Mouse (Mus musculus) spleen, adult 2 months (tissue): ENCODE data around the gene Gm11444. TPM values are rescaled to one million over a fixed set of nuclear protein-coding genes. Genes with fewer than 3 reads are reported as not detected.

ENCODE experiments used
- DNase-seq, 2 experiments: peaks; one replicate each; pipeline versions ENCODE4 v3.0.0 to v3.0.0-alpha.2; 2012 to 2021; ENCODE audit warnings: low spot score in 2 of 2, low read depth in 1 of 2
- H3K27ac ChIP-seq: fragments of 200-500 bp; 2 replicates; pipeline ENCODE4 v1.5.1; 2012; ENCODE audit warnings: low read length, inconsistent platforms; ENCODE audit not compliant: insufficient read depth
- H3K27me3 ChIP-seq: fragments of 200-500 bp; 2 replicates; pipeline ENCODE4 v1.6.1; 2012; ENCODE audit warnings: mild to moderate bottlenecking, moderate library complexity, low read length, inconsistent platforms; ENCODE audit not compliant: control insufficient read depth, insufficient read depth
- H3K36me3 ChIP-seq: fragments of 200-500 bp; 2 replicates; pipeline ENCODE4 v1.6.1; 2012; ENCODE audit warnings: mild to moderate bottlenecking, low read length, inconsistent platforms; ENCODE audit not compliant: control insufficient read depth, insufficient read depth
- H3K4me1 ChIP-seq: fragments of 200-500 bp; 2 replicates; pipeline ENCODE4 v1.6.1; 2011; ENCODE audit warnings: inconsistent platforms; ENCODE audit not compliant: control insufficient read depth, insufficient read depth, insufficient read length
- H3K4me3 ChIP-seq: fragments of 200-500 bp; 2 replicates; pipeline ENCODE4 v1.5.1; 2011; ENCODE audit warnings: mild to moderate bottlenecking, inconsistent platforms; ENCODE audit not compliant: insufficient read depth, insufficient read length; ENCODE audit errors: extremely low read depth
- CTCF ChIP-seq: fragments of 200-500 bp; IDR thresholded peaks from 2 replicates; pipeline ENCODE4 v1.5.1; 2011; ENCODE audit warnings: mild to moderate bottlenecking, inconsistent platforms; ENCODE audit not compliant: insufficient read depth, insufficient read length, insufficient replicate concordance; ENCODE audit errors: extremely low read depth
- POLR2A ChIP-seq: fragments of 200-500 bp; IDR thresholded peaks from 2 replicates; pipeline ENCODE4 v1.6.1; 2011; ENCODE audit warnings: low read depth, low read length, inconsistent platforms
- WGBS: fragments of 180-500 bp; shearing (Covaris S2); methylation state at CpG from one replicate; pipeline ENCODE4 v1.1.7; 2018; 5-methylcytosine and 5-hydroxymethylcytosine counted together
- polyA plus RNA-seq: library from polyadenylated mRNA; depleted of rRNA; stranded (reverse); fragments of >200 nt; gene quantifications from 2 replicates; pipeline ENCODE4 v1.2.3, GENCODE M21; 2012

Gm11444 gene
- polyA plus RNA-seq, 1 experiment, result not detected

DNA sequence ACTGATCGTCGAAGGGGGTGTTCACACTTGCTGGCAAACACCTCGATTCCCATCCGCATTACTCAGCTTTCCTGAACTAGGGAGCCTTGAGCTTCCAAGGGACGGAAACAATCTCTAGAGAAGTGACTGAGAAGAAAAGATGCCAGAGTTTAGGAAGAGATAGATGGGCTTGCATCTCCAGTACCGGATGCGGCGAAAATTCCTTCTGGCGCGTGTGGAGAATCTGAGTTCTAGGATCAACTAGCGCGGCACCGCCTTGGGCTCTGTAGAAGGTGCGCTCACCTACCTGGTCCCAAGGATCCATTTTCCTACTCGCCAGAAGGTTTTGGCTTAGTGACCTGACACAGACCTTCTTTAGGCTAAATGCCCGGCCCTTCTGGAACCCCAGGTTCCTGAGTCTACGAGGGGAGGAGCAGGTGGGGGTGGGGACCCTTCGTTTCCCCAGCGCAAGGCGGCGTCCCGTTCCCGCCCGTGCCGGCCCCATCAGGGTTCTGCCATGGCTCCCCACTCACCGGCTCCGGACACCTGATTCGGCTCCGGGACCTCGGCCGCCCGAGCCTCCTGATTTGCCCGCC, 18.4 kb downstream of the Gm11444 start:
- no peak overlapping the region for H3K27ac ChIP-seq
- H3K27me3 ChIP-seq, result peaks cover 46% of the 10 kb centered on the region
- no peak for TF ChIP-seq POLR2A
- TF ChIP-seq CTCF, result no peak
- 6% methylated on average over 33 of the region's 33 CpGs for WGBS
- H3K4me1 ChIP-seq, result peaks cover 2% of the 10 kb centered on the region; the same call in 1 of the 2 replicates
- H3K4me3 ChIP-seq, result no peak overlapping the region
- H3K36me3 ChIP-seq, result no peaks in the 10 kb centered on the region
- no peak for DNase-seq

DNA sequence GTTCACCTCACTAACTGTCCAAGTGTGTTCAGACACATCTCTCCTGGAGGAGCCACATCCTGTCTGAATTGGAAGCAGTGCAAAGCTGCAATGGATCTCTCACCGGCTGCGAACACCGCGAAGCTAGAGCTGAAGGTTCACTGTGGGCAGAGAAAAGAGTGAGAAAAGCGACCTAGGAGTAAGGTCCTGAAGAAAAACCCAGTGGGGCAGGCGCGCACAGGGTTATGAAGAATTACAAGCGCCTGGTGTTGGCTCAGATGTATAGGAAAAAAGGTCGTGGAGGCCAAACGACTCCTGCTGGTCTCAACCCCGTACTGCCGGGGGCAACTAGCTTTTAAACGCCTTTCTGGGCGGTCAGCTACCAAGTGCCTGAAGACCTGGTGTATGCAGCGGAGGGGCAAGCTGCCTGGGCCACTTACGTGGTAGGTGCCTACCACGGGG, 19.2 kb downstream of the Gm11444 start:
- 9% methylated on average over 17 of the region's 17 CpGs for WGBS
- H3K27me3 ChIP-seq, result peaks cover 43% of the 10 kb centered on the region
- TF ChIP-seq POLR2A, result no peak
- no peak for TF ChIP-seq CTCF
- DNase-seq, result no peak
- H3K36me3 ChIP-seq, result no peaks in the 10 kb centered on the region
- no peak overlapping the region for H3K4me3 ChIP-seq
- H3K4me1 ChIP-seq, result peaks cover 2% of the 10 kb centered on the region; the same call in 1 of the 2 replicates
- H3K27ac ChIP-seq, result no peak overlapping the region

DNA sequence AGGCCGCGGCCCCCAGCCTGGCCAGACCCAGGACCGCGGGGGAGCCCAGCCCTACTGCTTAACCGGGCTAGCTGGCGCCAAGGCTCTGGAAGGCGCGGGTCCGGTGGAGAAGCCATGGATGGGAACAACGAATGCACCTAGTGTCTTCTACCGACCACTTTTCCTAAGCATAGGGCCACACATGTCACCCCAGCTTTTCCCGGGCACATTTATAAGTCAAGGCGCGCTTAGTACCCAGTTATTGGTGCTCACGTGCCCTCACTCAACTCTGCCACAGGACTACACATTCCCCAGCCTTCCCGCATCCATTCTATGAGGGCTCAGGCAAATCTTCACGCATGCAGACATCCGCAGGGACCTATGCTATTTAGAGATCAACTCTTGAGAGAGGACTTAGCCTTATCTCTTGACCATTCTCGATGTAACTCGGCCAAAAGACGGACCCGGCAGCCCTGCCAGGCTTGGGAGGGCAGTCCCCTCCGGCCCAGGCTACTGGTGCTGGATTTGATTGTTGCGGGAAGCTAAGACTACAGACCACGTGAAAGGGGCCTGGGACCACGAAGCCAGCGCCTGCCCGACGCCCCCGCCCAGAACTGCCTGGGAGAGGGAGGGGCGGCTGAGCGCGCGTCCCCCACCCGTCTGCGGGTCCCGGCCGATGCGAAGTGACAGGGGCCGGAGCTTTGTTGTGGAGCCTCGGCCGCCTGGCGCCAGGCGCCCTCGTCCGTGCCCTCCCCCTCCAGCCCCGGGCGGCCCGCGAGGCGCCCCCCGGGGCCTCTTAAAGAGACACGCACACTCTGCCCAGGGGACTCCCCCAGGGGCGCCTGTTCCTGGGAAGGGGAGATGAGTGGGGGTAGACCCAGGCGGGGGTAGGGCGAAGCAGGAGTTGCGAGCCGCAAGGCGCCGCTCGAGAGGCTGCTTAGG, 20.4 kb downstream of the Gm11444 start:
- H3K27me3 ChIP-seq, result peaks cover 40% of the 10 kb centered on the region

DNA sequence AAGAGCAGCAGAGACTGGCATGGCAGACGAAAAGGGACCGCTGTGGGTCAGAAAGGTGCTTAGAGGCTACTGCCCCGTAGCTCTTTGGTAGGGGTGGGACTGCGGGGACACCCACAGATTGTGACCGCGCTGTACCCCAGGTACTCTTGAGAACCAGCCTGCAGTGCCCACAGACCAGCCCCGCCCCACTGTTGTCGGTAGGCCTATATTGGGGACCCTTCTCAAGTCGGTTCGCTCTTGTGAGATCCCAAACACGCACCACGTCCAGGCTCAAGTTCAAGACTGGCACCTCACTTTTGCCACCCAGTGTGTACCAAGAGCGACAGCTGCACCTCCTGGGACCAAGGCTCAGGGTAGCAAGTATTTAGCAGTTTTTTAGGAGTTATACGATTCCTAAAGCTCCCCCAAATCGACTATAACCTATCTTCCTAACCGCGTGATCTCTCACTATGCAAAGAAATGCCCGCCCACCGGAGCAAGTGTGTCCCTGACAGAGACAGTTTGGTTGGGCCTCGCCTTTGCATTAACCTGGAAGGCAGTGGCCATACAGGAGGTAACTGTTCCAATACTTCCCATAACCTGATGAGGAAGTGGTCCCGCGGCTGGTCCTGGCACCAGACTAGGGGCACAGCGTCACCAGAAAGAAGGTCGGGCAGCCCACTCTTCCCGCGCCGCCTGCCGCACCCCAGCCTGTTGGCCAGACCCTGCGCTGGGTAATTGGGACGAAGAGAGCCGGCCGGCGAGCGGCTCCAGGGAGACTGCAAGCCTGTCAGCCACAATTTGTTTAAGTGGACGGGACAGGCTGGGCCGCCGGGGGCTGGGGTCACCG, 21.2 kb downstream of the Gm11444 start:
- no peak for DNase-seq
- WGBS, result 23% methylated on average over 38 of the region's 38 CpGs
- Histone ChIP-seq H3K27ac (no peak overlapping the region), H3K27me3 (peaks cover 34% of the 10 kb centered on the region), H3K4me1 (peaks cover 2% of the 10 kb centered on the region; the same call in 1 of the 2 replicates), H3K4me3 (no peak overlapping the region), H3K36me3 (no peaks in the 10 kb centered on the region)
- TF ChIP-seq POLR2A, result no peak
- no peak for TF ChIP-seq CTCF

More for the DNA sequence above, 20.4 kb downstream of the Gm11444 start:
- 6% methylated on average over 59 of the region's 61 CpGs for WGBS
- H3K4me3 ChIP-seq, result no peak overlapping the region
- no peak overlapping the region for H3K27ac ChIP-seq
- no peak for TF ChIP-seq CTCF
- DNase-seq, result no peak
- H3K4me1 ChIP-seq, result peaks cover 2% of the 10 kb centered on the region; the same call in 1 of the 2 replicates
- H3K36me3 ChIP-seq, result no peaks in the 10 kb centered on the region

DNA sequence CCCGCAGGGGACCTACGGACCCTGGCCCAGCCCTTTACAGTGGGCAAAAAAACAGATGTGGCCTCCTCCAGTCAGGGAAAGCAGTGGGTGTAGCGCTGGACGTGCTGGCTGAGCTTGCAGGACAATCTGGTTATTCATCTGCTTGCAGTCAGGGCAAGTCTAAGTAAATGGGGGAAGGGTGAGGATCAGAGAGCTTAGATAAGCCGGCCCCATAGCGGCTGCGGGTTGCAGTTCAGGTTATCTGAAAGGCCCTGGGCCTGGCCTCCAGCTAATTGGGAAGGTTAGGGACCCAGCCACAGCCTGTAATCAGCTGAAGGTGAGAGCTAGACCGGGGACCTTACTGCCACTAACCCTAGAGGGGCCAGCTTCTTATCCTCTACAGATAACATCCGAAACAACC, 22.8 kb downstream of the Gm11444 start:
- no peak overlapping the region for H3K27ac ChIP-seq
- WGBS, result 63% methylated on average over 9 of the region's 9 CpGs
- DNase-seq, result no peak
- H3K27me3 ChIP-seq, result peaks cover 21% of the 10 kb centered on the region
- no peak overlapping the region for H3K4me3 ChIP-seq
- no peaks in the 10 kb centered on the region for H3K36me3 ChIP-seq
- TF ChIP-seq CTCF (no peak), POLR2A (no peak)
- peaks cover 2% of the 10 kb centered on the region; the same call in 1 of the 2 replicates for H3K4me1 ChIP-seq

DNA sequence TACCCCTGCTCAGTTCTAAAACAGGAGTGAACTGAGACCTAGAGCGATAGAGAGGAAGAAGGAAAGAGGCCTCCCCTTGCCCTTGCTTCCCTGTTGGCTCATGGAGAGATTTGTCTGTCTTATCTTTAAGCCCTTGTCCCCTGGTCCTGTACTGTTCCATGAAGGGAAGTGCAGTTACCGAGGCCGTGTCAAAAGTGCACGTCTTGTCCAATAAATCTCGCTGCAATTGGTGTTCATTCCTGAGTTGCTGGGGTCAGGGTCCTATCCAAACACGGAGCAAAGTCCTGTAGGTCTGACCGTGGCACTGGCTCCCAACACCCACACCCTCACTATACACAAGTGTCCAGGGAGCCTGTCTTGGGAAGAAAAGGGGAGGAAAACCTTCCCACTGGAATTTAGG, 24.3 kb downstream of the Gm11444 start:
- H3K4me1 ChIP-seq, result no peaks in the 10 kb centered on the region
- H3K4me3 ChIP-seq, result no peak overlapping the region
- DNase-seq, result no peak
- no peak overlapping the region for H3K27ac ChIP-seq
- WGBS, result 87% methylated on average over 7 of the region's 7 CpGs
- TF ChIP-seq CTCF (no peak), POLR2A (no peak)
- no peaks in the 10 kb centered on the region for H3K36me3 ChIP-seq
- peaks cover 14% of the 10 kb centered on the region for H3K27me3 ChIP-seq
